ENCODE assay signal across 8 mouse cellular contexts in the genomic region with DNA sequence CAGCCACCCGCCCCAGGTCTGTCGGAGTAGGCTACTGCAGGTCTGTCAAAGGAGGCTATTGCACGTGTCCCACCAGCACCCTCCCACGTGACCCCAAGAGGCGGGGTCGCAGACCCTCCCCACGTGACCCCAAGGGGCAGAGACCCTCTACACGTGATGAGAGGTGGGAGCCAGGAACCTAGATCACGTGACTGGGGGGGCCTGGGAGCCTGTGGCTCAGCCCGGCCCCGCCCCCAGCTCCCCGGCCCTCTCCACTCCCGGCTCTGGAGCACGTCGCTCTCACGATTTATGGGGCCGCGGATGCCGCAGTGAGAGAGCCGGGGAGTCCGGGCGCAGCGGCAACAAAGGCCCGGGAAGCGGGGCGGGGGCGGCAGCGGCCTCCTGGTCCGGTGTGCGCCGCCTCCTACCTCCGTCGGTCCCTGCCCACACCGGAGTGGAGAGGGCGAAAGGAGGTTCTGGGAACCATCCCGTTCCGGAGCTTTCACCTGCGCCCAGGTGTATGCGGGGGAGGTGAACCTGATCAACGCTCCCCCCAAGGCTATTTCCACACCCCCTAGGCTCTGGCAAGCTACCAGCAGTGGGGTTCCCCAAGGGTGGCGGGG. TPM values are rescaled to one million over a fixed set of nuclear protein-coding genes. Genes with fewer than 3 reads are reported as not detected.
A peak's percentile ranks its signal among the peaks of the same experiment; 100 is the strongest.
DNase-seq lines count a peak whose midpoint lies in the region; ATAC-seq and TF ChIP-seq lines count a peak whose summit lies in the region.
"Had no signal": no experiment of that assay in that cellular context is flagged by ENCODE, and none has a peak within 500 bp of the region (broad histone marks: within the 10 kb centered on the region; RNA-seq: fewer than 3 reads in every experiment).

No protein-coding gene starts in this region.

- peak overlapping the region; percentile 61 for H3K4me3 ChIP-seq in lung, embryonic 14.5 days (ENCODE audit: low read depth, low read length)
- peak overlapping the region; percentile 71 for H3K4me3 ChIP-seq in hindbrain, embryonic 10.5 days
- H3K4me3 ChIP-seq in limb, embryonic 13.5 days: peak overlapping the region; percentile 74
- H3K4me3 ChIP-seq in neural tube, embryonic 15.5 days (replicated peaks): peak overlapping the region; percentile 81
- H3K4me3 ChIP-seq: erythroblast, embryonic 14.5 days had no signal

- no peak for TF ChIP-seq CTCF in lung, embryonic 14.5 days (IDR thresholded peaks at IDR 0.05; ENCODE audit: low read depth)

- peaks cover 55% of the 10 kb centered on the region for H3K27me3 ChIP-seq in lung, embryonic 14.5 days (ENCODE audit: insufficient read depth, low read length)
- peaks cover 92% of the 10 kb centered on the region for H3K27me3 ChIP-seq in hindbrain, embryonic 10.5 days (ENCODE audit: insufficient read depth, poor library complexity, severe bottlenecking)
- H3K27me3 ChIP-seq in limb, embryonic 13.5 days: peaks cover 44% of the 10 kb centered on the region
- no peaks in the 10 kb centered on the region for H3K27me3 ChIP-seq in neural tube, embryonic 15.5 days (replicated peaks)

- H3K9ac ChIP-seq in lung, embryonic 14.5 days: peak overlapping the region; percentile 41
- H3K9ac ChIP-seq in limb, embryonic 13.5 days: peak overlapping the region; percentile 81
- peak overlapping the region; percentile 91 for H3K9ac ChIP-seq in neural tube, embryonic 15.5 days (replicated peaks)

- no peak overlapping the region for H3K27ac ChIP-seq in lung, embryonic 14.5 days (ENCODE audit: low read depth)
- peak overlapping the region; percentile 87 for H3K27ac ChIP-seq in hindbrain, embryonic 10.5 days
- H3K27ac ChIP-seq in limb, embryonic 13.5 days: no peak overlapping the region
- H3K27ac ChIP-seq in neural tube, embryonic 15.5 days (replicated peaks): peak overlapping the region; percentile 98

- peak overlapping the region; percentile 98 for H3K4me2 ChIP-seq in lung, embryonic 14.5 days
- H3K4me2 ChIP-seq in limb, embryonic 13.5 days (replicated peaks): peak overlapping the region; percentile 98
- peak overlapping the region; percentile 86 for H3K4me2 ChIP-seq in neural tube, embryonic 15.5 days

- 1% methylated on average over 41 of the region's 41 CpGs for WGBS in lung, embryonic 14.5 days
- under 1% methylated on average over 41 of the region's 41 CpGs for WGBS in hindbrain, embryonic 10.5 days
- under 1% methylated on average over 41 of the region's 41 CpGs for WGBS in limb, embryonic 13.5 days
- WGBS in neural tube, embryonic 15.5 days: under 1% methylated on average over 39 of the region's 41 CpGs

- H3K36me3 ChIP-seq in lung, embryonic 14.5 days (ENCODE audit: insufficient read depth): no peaks in the 10 kb centered on the region
- H3K36me3 ChIP-seq in hindbrain, embryonic 10.5 days: no peaks in the 10 kb centered on the region
- H3K36me3 ChIP-seq in limb, embryonic 13.5 days: no peaks in the 10 kb centered on the region
- no peaks in the 10 kb centered on the region for H3K36me3 ChIP-seq in neural tube, embryonic 15.5 days

- DNase-seq in lung, embryonic 14.5 days: peak; percentile 60
- no peak for DNase-seq in lung, postnatal 14 days
- DNase-seq in embryo, embryonic 10 days (ENCODE audit: low spot score): peak; percentile 80
- peak; percentile 78 for DNase-seq in hindbrain, embryonic 10.5 days (ENCODE audit: low spot score)
- no peak for DNase-seq in gastrocnemius, postnatal 4 days (ENCODE audit: low spot score in 2 of 2)

- peaks cover 30% of the 10 kb centered on the region for H3K4me1 ChIP-seq in lung, embryonic 14.5 days (ENCODE audit: insufficient read depth)
- H3K4me1 ChIP-seq in hindbrain, embryonic 10.5 days (replicated peaks): peaks cover 78% of the 10 kb centered on the region
- H3K4me1 ChIP-seq in limb, embryonic 13.5 days: peaks cover 61% of the 10 kb centered on the region
- H3K4me1 ChIP-seq in neural tube, embryonic 15.5 days: peaks cover 63% of the 10 kb centered on the region

- no peak for ATAC-seq in lung, embryonic 14.5 days (ENCODE audit: insufficient read depth)
- no peak for ATAC-seq in limb, embryonic 13.5 days (ENCODE audit: low FRiP score, low read depth)
- ATAC-seq in neural tube, embryonic 15.5 days (ENCODE audit: low FRiP score): peak; percentile 60

- H3K9me3 ChIP-seq in lung, embryonic 14.5 days (ENCODE audit: low read depth, low read length): no peaks in the 10 kb centered on the region
- H3K9me3 ChIP-seq in hindbrain, embryonic 10.5 days: no peaks in the 10 kb centered on the region
- H3K9me3 ChIP-seq in limb, embryonic 13.5 days: no peaks in the 10 kb centered on the region
- no peaks in the 10 kb centered on the region for H3K9me3 ChIP-seq in neural tube, embryonic 15.5 days (replicated peaks)

RNA-seq across cellular contexts. Expression of gene Efna3, which starts 2.1 kb away (rescaled TPM):
- 4.7 and 5.8 TPM in 2 replicates for polyA plus RNA-seq in lung, embryonic 14.5 days (2014; fragmentation: Nextera tagmentation; extraction: Ambion mirVana)
- polyA plus RNA-seq in hindbrain, embryonic 10.5 days (2016; fragmentation: Nextera tagmentation; extraction: Ambion mirVana): 5.9 and 10.7 TPM in 2 replicates
- 27.4 and 30.6 TPM in 2 replicates for polyA plus RNA-seq in limb, embryonic 13.5 days (2015; fragmentation: Nextera tagmentation; extraction: Ambion mirVana)
- polyA plus RNA-seq in neural tube, embryonic 15.5 days (2015; fragmentation: Nextera tagmentation; extraction: Ambion mirVana): 95.8 and 107 TPM in 2 replicates
- not detected for total RNA-seq in gastrocnemius, postnatal 4 days (2021)
- polyA plus RNA-seq: erythroblast, embryonic 14.5 days had no signal

RNA-seq across cellular contexts. Expression of gene Efna4, which starts 17.1 kb away (rescaled TPM):
- polyA plus RNA-seq in lung, embryonic 14.5 days (2014; fragmentation: Nextera tagmentation; extraction: Ambion mirVana): 24.6 and 27.0 TPM in 2 replicates
- polyA plus RNA-seq in hindbrain, embryonic 10.5 days (2016; fragmentation: Nextera tagmentation; extraction: Ambion mirVana): 22.4 and 23.2 TPM in 2 replicates
- 49.0 and 51.6 TPM in 2 replicates for polyA plus RNA-seq in limb, embryonic 13.5 days (2015; fragmentation: Nextera tagmentation; extraction: Ambion mirVana)
- polyA plus RNA-seq in neural tube, embryonic 15.5 days (2015; fragmentation: Nextera tagmentation; extraction: Ambion mirVana): 3.0 and 5.9 TPM in 2 replicates
- 1 to 10 TPM; 2.6 to 2.8 TPM for total RNA-seq in gastrocnemius, postnatal 4 days (2021)
- polyA plus RNA-seq: erythroblast, embryonic 14.5 days had no signal

RNA-seq across cellular contexts. Expression of gene Adam15, which starts 29.1 kb away (rescaled TPM):
- polyA plus RNA-seq in lung, embryonic 14.5 days (2014; fragmentation: Nextera tagmentation; extraction: Ambion mirVana): 32.7 and 36.7 TPM in 2 replicates
- polyA plus RNA-seq in hindbrain, embryonic 10.5 days (2016; fragmentation: Nextera tagmentation; extraction: Ambion mirVana): 36.4 and 38.1 TPM in 2 replicates
- 50.3 and 52.2 TPM in 2 replicates for polyA plus RNA-seq in limb, embryonic 13.5 days (2015; fragmentation: Nextera tagmentation; extraction: Ambion mirVana)
- 69.9 and 71.9 TPM in 2 replicates for polyA plus RNA-seq in neural tube, embryonic 15.5 days (2015; fragmentation: Nextera tagmentation; extraction: Ambion mirVana)
- total RNA-seq in gastrocnemius, postnatal 4 days (2021): 10 to 100 TPM; 54.6 to 55.8 TPM

RNA-seq across cellular contexts. Expression of gene Efna1, which starts 39.7 kb away (rescaled TPM):
- polyA plus RNA-seq in lung, embryonic 14.5 days (2014; fragmentation: Nextera tagmentation; extraction: Ambion mirVana): 68.3 and 70.4 TPM in 2 replicates
- polyA plus RNA-seq in hindbrain, embryonic 10.5 days (2016; fragmentation: Nextera tagmentation; extraction: Ambion mirVana): 16.5 and 17.7 TPM in 2 replicates
- 44.0 and 46.2 TPM in 2 replicates for polyA plus RNA-seq in limb, embryonic 13.5 days (2015; fragmentation: Nextera tagmentation; extraction: Ambion mirVana)
- 9.7 and 16.5 TPM in 2 replicates for polyA plus RNA-seq in neural tube, embryonic 15.5 days (2015; fragmentation: Nextera tagmentation; extraction: Ambion mirVana)
- 10 to 100 TPM; 20.4 to 21.8 TPM for total RNA-seq in gastrocnemius, postnatal 4 days (2021)

RNA-seq across cellular contexts. Expression of gene Dcst2, which starts 41.1 kb away (rescaled TPM):
- polyA plus RNA-seq in lung, embryonic 14.5 days (2014; fragmentation: Nextera tagmentation; extraction: Ambion mirVana): 0.17 TPM in 1 of 2 replicates, not detected in the other
- 0.34 TPM in 1 of 2 replicates, not detected in the other for polyA plus RNA-seq in hindbrain, embryonic 10.5 days (2016; fragmentation: Nextera tagmentation; extraction: Ambion mirVana)
- polyA plus RNA-seq in limb, embryonic 13.5 days (2015; fragmentation: Nextera tagmentation; extraction: Ambion mirVana): 0.27 and 0.34 TPM in 2 replicates
- polyA plus RNA-seq in neural tube, embryonic 15.5 days (2015; fragmentation: Nextera tagmentation; extraction: Ambion mirVana): 0.18 and 0.26 TPM in 2 replicates
- under 1 TPM; 0.12 to 0.16 TPM for total RNA-seq in gastrocnemius, postnatal 4 days (2021)
- polyA plus RNA-seq: erythroblast, embryonic 14.5 days had no signal

Comparison
In these comparisons a context has a peak if more than half of its experiments do, and no peak if none do; other contexts are left out.
1. DNase-seq: peak in lung, embryonic 14.5 days (single experiment), embryo, embryonic 10 days (single experiment) and hindbrain, embryonic 10.5 days (single experiment); none in lung, postnatal 14 days (single experiment) and gastrocnemius, postnatal 4 days (0 of 2).
2. H3K27ac ChIP-seq: peak in hindbrain, embryonic 10.5 days (single experiment) and neural tube, embryonic 15.5 days (single experiment); none in lung, embryonic 14.5 days (single experiment) and limb, embryonic 13.5 days (single experiment).
3. H3K9ac ChIP-seq: peak in every context shown above with its lines; median percentile 91 in neural tube, embryonic 15.5 days; 81 in limb, embryonic 13.5 days; 41 in lung, embryonic 14.5 days.
4. Peak in every context shown above with its lines, with median percentiles within 50 percentile points of each other: H3K4me2 ChIP-seq and H3K4me3 ChIP-seq.